In genomic region chr10:40448444-40448843, GRCm38 (mm10) we compare ENCODE assay signal across 18 mouse cellular contexts.
DNase-seq lines count a peak whose midpoint lies in the region; ATAC-seq and TF ChIP-seq lines count a peak whose summit lies in the region.
"Had no signal": no experiment of that assay in that cellular context is flagged by ENCODE, and none has a peak within 500 bp of the region (broad histone marks: within the 10 kb centered on the region; RNA-seq: fewer than 3 reads in every experiment).

No protein-coding gene starts in this region.

- no peaks in the 10 kb centered on the region for H3K9me3 ChIP-seq in heart, postnatal 0 days (replicated peaks; ENCODE audit: control insufficient read depth, low read length)
- no peaks in the 10 kb centered on the region for H3K9me3 ChIP-seq in midbrain, embryonic 16.5 days (replicated peaks; ENCODE audit: control insufficient read depth, low read length, poor library complexity, severe bottlenecking)
- no peaks in the 10 kb centered on the region for H3K9me3 ChIP-seq in midbrain, embryonic 10.5 days (replicated peaks)
- H3K9me3 ChIP-seq in megakaryocyte, embryonic 14.5 days = no peaks in the 10 kb centered on the region
- H3K9me3 ChIP-seq: embryonic facial prominence, embryonic 15.5 days; forebrain, embryonic 10.5 days; heart, embryonic 13.5 days; midbrain, embryonic 13.5 days had no signal

- no peak overlapping the region for H3K4me2 ChIP-seq in heart, postnatal 0 days (ENCODE audit: low read depth, low read length)
- H3K4me2 ChIP-seq in midbrain, embryonic 16.5 days (ENCODE audit: low read length) = no peak overlapping the region
- H3K4me2 ChIP-seq: embryonic facial prominence, embryonic 15.5 days; heart, embryonic 13.5 days; midbrain, embryonic 13.5 days had no signal

- no peak overlapping the region for H3K9ac ChIP-seq in heart, postnatal 0 days (replicated peaks; ENCODE audit: low read depth, low read length)
- no peak overlapping the region for H3K9ac ChIP-seq in midbrain, embryonic 16.5 days (ENCODE audit: low read depth, low read length)
- H3K9ac ChIP-seq: embryonic facial prominence, embryonic 15.5 days; heart, embryonic 13.5 days; midbrain, embryonic 13.5 days had no signal

- H3K36me3 ChIP-seq in heart, postnatal 0 days (replicated peaks; ENCODE audit: control insufficient read depth, insufficient read depth, low read length) = no peaks in the 10 kb centered on the region
- no peaks in the 10 kb centered on the region for H3K36me3 ChIP-seq in midbrain, embryonic 16.5 days (ENCODE audit: control insufficient read depth, insufficient read depth, low read length)
- H3K36me3 ChIP-seq in midbrain, embryonic 10.5 days = no peaks in the 10 kb centered on the region
- peaks cover 17% of the 10 kb centered on the region for H3K36me3 ChIP-seq in megakaryocyte, embryonic 14.5 days (replicated peaks; ENCODE audit: low read length)
- H3K36me3 ChIP-seq: embryonic facial prominence, embryonic 15.5 days; forebrain, embryonic 10.5 days; heart, embryonic 13.5 days; midbrain, embryonic 13.5 days had no signal

- H3K27me3 ChIP-seq in heart, postnatal 0 days (ENCODE audit: control insufficient read depth, insufficient read depth, low read length) = no peaks in the 10 kb centered on the region
- H3K27me3 ChIP-seq in midbrain, embryonic 16.5 days (ENCODE audit: control insufficient read depth, insufficient read depth, low read depth, low read length) = no peaks in the 10 kb centered on the region
- no peaks in the 10 kb centered on the region for H3K27me3 ChIP-seq in midbrain, embryonic 10.5 days (ENCODE audit: low read depth, poor library complexity, severe bottlenecking)
- H3K27me3 ChIP-seq in megakaryocyte, embryonic 14.5 days (replicated peaks) = no peaks in the 10 kb centered on the region
- H3K27me3 ChIP-seq: embryonic facial prominence, embryonic 15.5 days; heart, embryonic 13.5 days; midbrain, embryonic 13.5 days had no signal

- ATAC-seq in heart, postnatal 0 days (ENCODE audit: insufficient read depth, low read depth) = no peak
- no peak for ATAC-seq in midbrain, embryonic 16.5 days
- ATAC-seq: midbrain, embryonic 13.5 days had no signal

- H3K4me3 ChIP-seq in heart, postnatal 0 days (ENCODE audit: low read depth, low read length) = no peak overlapping the region
- no peak overlapping the region for H3K4me3 ChIP-seq in midbrain, embryonic 16.5 days (ENCODE audit: low read depth, low read length)
- no peak overlapping the region for H3K4me3 ChIP-seq in midbrain, embryonic 10.5 days
- H3K4me3 ChIP-seq in cortical plate, adult 2 months (ENCODE audit: insufficient read depth, low read length) = no peak overlapping the region
- H3K4me3 ChIP-seq in megakaryocyte, embryonic 14.5 days (replicated peaks) = peak overlapping the region; percentile 88
- H3K4me3 ChIP-seq: embryonic facial prominence, embryonic 15.5 days; forebrain, embryonic 10.5 days; heart, embryonic 13.5 days; midbrain, embryonic 13.5 days had no signal

- TF ChIP-seq POLR2A in cortical plate, adult 2 months (IDR thresholded peaks at IDR 0.05; ENCODE audit: extremely low read depth, insufficient read depth, low read length) = no peak

- no peak for DNase-seq in heart, postnatal 0 days (ENCODE audit: low spot score)
- DNase-seq in heart, adult 18-20 months = no peak
- DNase-seq in midbrain, embryonic 10.5 days (ENCODE audit: low spot score) = no peak
- DNase-seq in spleen, adult 12 weeks (ENCODE audit: low spot score) = no peak
- DNase-seq: adrenal gland, postnatal 36 days; cerebellum, adult 9-11 months; embryo, embryonic 11 days; kidney, adult 9 months; kidney, postnatal 4 days; lung, postnatal 14 days; right cerebral cortex, postnatal 4 days had no signal

- H3K27ac ChIP-seq in heart, postnatal 0 days (ENCODE audit: low read depth) = peak overlapping the region; percentile 10; the same call in 1 of the 2 replicates
- H3K27ac ChIP-seq in midbrain, embryonic 16.5 days (ENCODE audit: low read length) = peak overlapping the region; percentile 76; the same call in 1 of the 2 replicates
- H3K27ac ChIP-seq in midbrain, embryonic 10.5 days (replicated peaks) = no peak overlapping the region
- peak overlapping the region; percentile 87 for H3K27ac ChIP-seq in cortical plate, adult 2 months (ENCODE audit: insufficient read depth, low read length)
- H3K27ac ChIP-seq: embryonic facial prominence, embryonic 15.5 days; heart, embryonic 13.5 days; midbrain, embryonic 13.5 days had no signal

- 34% methylated on average over 3 of the region's 3 CpGs for WGBS in heart, postnatal 0 days
- WGBS in midbrain, embryonic 16.5 days = 81% methylated on average over 3 of the region's 3 CpGs
- 88% methylated on average over 3 of the region's 3 CpGs for WGBS in midbrain, embryonic 10.5 days

- no peak for TF ChIP-seq EP300 in heart, postnatal 0 days (IDR thresholded peaks at IDR 0.05; ENCODE audit: low read depth)

- peaks cover 7% of the 10 kb centered on the region for H3K4me1 ChIP-seq in heart, postnatal 0 days (ENCODE audit: control insufficient read depth, insufficient read depth)
- H3K4me1 ChIP-seq in midbrain, embryonic 16.5 days (ENCODE audit: control insufficient read depth, insufficient read depth, low read length) = peaks cover 32% of the 10 kb centered on the region
- peaks cover 52% of the 10 kb centered on the region for H3K4me1 ChIP-seq in midbrain, embryonic 10.5 days
- peaks cover 16% of the 10 kb centered on the region for H3K4me1 ChIP-seq in cortical plate, adult 2 months (ENCODE audit: control insufficient read depth, insufficient read depth, low read length)
- peaks cover 72% of the 10 kb centered on the region for H3K4me1 ChIP-seq in megakaryocyte, embryonic 14.5 days

- TF ChIP-seq CTCF in heart, postnatal 0 days (IDR thresholded peaks at IDR 0.05; ENCODE audit: low read depth) = no peak
- TF ChIP-seq CTCF in cortical plate, adult 2 months (IDR thresholded peaks at IDR 0.05; ENCODE audit: extremely low read depth, insufficient read depth, low read length) = no peak
